Mouse (Mus musculus): Measurements from ENCODE around the gene Glrx5.

- peak; percentile 69 for TF ChIP-seq TAL1 (IDR thresholded peaks at IDR 0.05; ENCODE audit: low read length)
- TF ChIP-seq GATA1 (IDR thresholded peaks at IDR 0.05; ENCODE audit: low read length), result no peak
Measured at GRCm38 (mm10) chr12:105011589-105011988, 20.9 kb upstream of the Glrx5 start.
